Mouse (Mus musculus) B cell, adult 62 days (primary cell): ENCODE data around the gene Hbb-bt. TPM values are rescaled to one million over a fixed set of nuclear protein-coding genes. Genes with fewer than 3 reads are reported as not detected.

Experiments
- total RNA-seq: library from RNA; stranded (reverse); gene quantifications from 4 replicates; pipeline ENCODE4 v1.2.4, GENCODE M21; 2023

Gene Hbb-bt
- 4.4 to 21.0 TPM (median 14.7 TPM) in 4 replicates for total RNA-seq

GRCm38 (mm10) chr7:103813766-103814165 lies at the start of gene Hbb-bt:
Gene Hbb-bt (minus strand): TSS chr7:103813996.

GRCm38 (mm10) chr7:103853090-103853489 lies 39.3 kb upstream of the Hbb-bt start, which contains the start of gene Hbb-y:
Gene Hbb-y (minus strand): TSS chr7:103853216.

GRCm38 (mm10) chr7:103843034-103843433 lies 29.2 kb upstream of the Hbb-bt start, which contains the start of gene Hbb-bh1:
Gene Hbb-bh1 (minus strand): TSS chr7:103843164.

GRCm38 (mm10) chr7:103840268-103840667 lies 26.5 kb upstream of the Hbb-bt start, which contains the start of gene Hbb-bh2:
Gene Hbb-bh2 (minus strand): TSS chr7:103840520.

GRCm38 (mm10) chr7:103827808-103828207 lies 14.0 kb upstream of the Hbb-bt start, which contains the start of gene Hbb-bs:
Gene Hbb-bs (minus strand): TSS chr7:103828096.

GRCm38 (mm10) chr7:103791721-103792120 lies 22.1 kb downstream of the Hbb-bt start, which contains the start of gene Olfr67:
Gene Olfr67 (minus strand): TSS chr7:103791821.

GRCm38 (mm10) chr7:103779598-103779997 lies 34.2 kb downstream of the Hbb-bt start, which contains the start of gene Olfr68:
Gene Olfr68 (minus strand): TSS chr7:103779698.

GRCm38 (mm10) chr7:103771494-103771893 lies 42.3 kb downstream of the Hbb-bt start, which contains the start of gene Olfr69:
Gene Olfr69 (minus strand): TSS chr7:103771594.

Other genes with a start within 250 kb of the Hbb-bt start
- not detected in 4 replicates for gene Olfr616, start 244.9 kb downstream of the Hbb-bt start, total RNA-seq
- gene Olfr617, start 240.9 kb downstream of the Hbb-bt start, total RNA-seq = not detected in 4 replicates
- not detected in 4 replicates for gene Olfr618, start 223.9 kb downstream of the Hbb-bt start, total RNA-seq
- gene Olfr619, start 213.4 kb downstream of the Hbb-bt start, total RNA-seq = not detected in 4 replicates
- gene Olfr620, start 201.5 kb downstream of the Hbb-bt start, total RNA-seq = not detected in 4 replicates
- not detected in 4 replicates for gene Olfr622, start 171.3 kb downstream of the Hbb-bt start, total RNA-seq
- not detected in 4 replicates for gene Olfr623, start 150.3 kb downstream of the Hbb-bt start, total RNA-seq
- not detected in 4 replicates for gene Olfr624, start 142.8 kb downstream of the Hbb-bt start, total RNA-seq
- not detected in 4 replicates for gene Olfr625-ps1, start 131.3 kb downstream of the Hbb-bt start, total RNA-seq
- gene Olfr243, start 99.3 kb downstream of the Hbb-bt start, total RNA-seq = not detected in 4 replicates
- gene Olfr628, start 83.6 kb downstream of the Hbb-bt start, total RNA-seq = not detected in 4 replicates
- gene Olfr629, start 69.1 kb downstream of the Hbb-bt start, total RNA-seq = not detected in 4 replicates
- gene Olfr630, start 56.7 kb downstream of the Hbb-bt start, total RNA-seq = not detected in 4 replicates
- gene Olfr69, start 42.4 kb downstream of the Hbb-bt start, total RNA-seq = not detected in 4 replicates
- gene Olfr68, start 34.3 kb downstream of the Hbb-bt start, total RNA-seq = not detected in 4 replicates
- gene Olfr67, start 22.2 kb downstream of the Hbb-bt start, total RNA-seq = not detected in 4 replicates
- gene Hbb-bs, start 14.1 kb upstream of the Hbb-bt start, total RNA-seq = 43.8 to 120 TPM (median 71.7 TPM) in 4 replicates
- not detected in 4 replicates for gene Hbb-bh2, start 26.5 kb upstream of the Hbb-bt start, total RNA-seq
- not detected in 4 replicates for gene Hbb-bh1, start 29.2 kb upstream of the Hbb-bt start, total RNA-seq
- not detected in 4 replicates for gene Hbb-y, start 39.2 kb upstream of the Hbb-bt start, total RNA-seq
- not detected in 4 replicates for gene Olfr66, start 72.3 kb upstream of the Hbb-bt start, total RNA-seq
- not detected in 4 replicates for gene Olfr64, start 80.5 kb upstream of the Hbb-bt start, total RNA-seq
- not detected in 4 replicates for gene Olfr65, start 89.5 kb upstream of the Hbb-bt start, total RNA-seq
- not detected in 4 replicates for gene Olfr631, start 114.8 kb upstream of the Hbb-bt start, total RNA-seq
- gene Olfr632, start 120.4 kb upstream of the Hbb-bt start, total RNA-seq = not detected in 4 replicates
- gene Olfr633, start 130.4 kb upstream of the Hbb-bt start, total RNA-seq = not detected in 4 replicates
- not detected in 4 replicates for gene Olfr635, start 157.2 kb upstream of the Hbb-bt start, total RNA-seq
- gene Olfr638, start 184.8 kb upstream of the Hbb-bt start, total RNA-seq = not detected in 4 replicates
- 0.28 TPM in 1 of 4 replicates, not detected in the others for gene Olfr639, start 203.3 kb upstream of the Hbb-bt start, total RNA-seq
- not detected in 4 replicates for gene Olfr640, start 211.6 kb upstream of the Hbb-bt start, total RNA-seq
- not detected in 4 replicates for gene Olfr641, start 221.4 kb upstream of the Hbb-bt start, total RNA-seq
- gene Olfr642, start 238.7 kb upstream of the Hbb-bt start, total RNA-seq = not detected in 4 replicates
- not detected in 4 replicates for gene 4930516K23Rik, start 247.4 kb upstream of the Hbb-bt start, total RNA-seq